Mouse (Mus musculus): ENCODE data around the gene Ppib. TPM values are rescaled to one million over a fixed set of nuclear protein-coding genes. Genes with fewer than 3 reads are reported as not detected.

Ppib gene
- total and polyA plus RNA-seq, 3 experiments, result 89.9 to 114 (median 113) TPM

DNA sequence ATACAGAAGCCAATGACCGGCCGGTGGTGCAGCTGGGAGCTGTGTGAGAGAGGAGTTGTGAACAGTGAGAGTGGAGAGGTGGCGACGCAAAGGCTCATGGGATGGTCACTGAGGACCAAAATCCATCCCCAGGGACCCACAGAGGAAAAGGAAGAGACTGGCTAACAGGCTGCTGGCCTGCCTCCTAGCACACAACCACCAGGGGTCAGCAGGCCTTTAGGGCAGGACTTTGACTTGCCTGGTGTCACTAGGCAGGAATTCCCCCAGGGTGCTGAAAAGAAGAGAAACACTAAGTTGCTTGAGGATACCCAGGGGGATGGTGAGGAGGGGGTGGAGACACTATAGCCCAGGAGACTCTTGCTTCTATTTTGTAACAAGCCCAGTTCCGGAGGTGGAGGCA, 7.5 kb downstream of the Ppib start:
- Histone ChIP-seq H3K36me3 (ENCODE audit: control insufficient read depth, insufficient read depth, low read length) (no peaks in the 10 kb centered on the region), H3K27ac (no peak overlapping the region), H3K4me1 (ENCODE audit: control insufficient read depth, insufficient read depth, low read length) (peaks cover 6% of the 10 kb centered on the region), H3K27me3 (ENCODE audit: control insufficient read depth, insufficient read depth, low read length) (peaks cover 2% of the 10 kb centered on the region; the same call in 1 of the 2 replicates), H3K9ac (ENCODE audit: low read depth, low read length) (no peak overlapping the region), H3K79me2 (replicated peaks; ENCODE audit: control insufficient read depth, insufficient read depth, low read length) (no peaks in the 10 kb centered on the region), H3K4me3 (no peak overlapping the region)
- 0 out of 2 replicates have a peak, but pooled peaks have one; percentile 19 for TF ChIP-seq EP300 (IDR thresholded peaks at IDR 0.05; ENCODE audit: insufficient read depth, low read depth, low read length)
- no peak for TF ChIP-seq POLR2A (IDR thresholded peaks at IDR 0.05; ENCODE audit: insufficient read depth, low read depth, low read length)
- TF ChIP-seq CTCF (IDR thresholded peaks at IDR 0.05), result peak; percentile 70
- intact Hi-C loops (cut with DNase I), result no loop called here
- DNase-seq, result peak; percentile 57 to 63
- 49% methylated on average over 5 of the region's 5 CpGs for WGBS

DNA sequence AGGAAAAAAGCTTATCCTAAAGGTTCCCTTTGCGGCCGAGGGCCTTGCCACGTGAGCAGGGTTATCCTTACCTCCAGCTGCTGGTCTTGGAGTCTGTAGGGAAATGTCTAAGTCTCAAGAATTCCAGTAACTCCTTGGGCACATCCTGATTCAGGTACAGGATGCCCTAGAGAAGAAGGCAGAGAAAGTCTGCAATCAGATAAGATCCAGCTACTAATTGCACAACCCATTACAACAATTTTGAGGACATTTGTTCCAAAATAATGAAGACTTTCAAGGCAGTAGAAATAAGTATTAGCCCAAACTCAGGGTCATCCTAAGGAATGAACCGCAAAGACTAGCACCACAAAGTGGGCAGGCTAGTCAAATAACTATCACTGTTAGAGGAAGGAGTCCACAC, 8.0 kb downstream of the Ppib start:
- 73% methylated on average over 4 of the region's 4 CpGs for WGBS
- intact Hi-C loops (cut with DNase I), result no loop called here
- Histone ChIP-seq H3K27me3 (ENCODE audit: control insufficient read depth, insufficient read depth, low read length) (peaks cover 2% of the 10 kb centered on the region; the same call in 1 of the 2 replicates), H3K27ac (no peak overlapping the region), H3K4me1 (ENCODE audit: control insufficient read depth, insufficient read depth, low read length) (peaks cover 6% of the 10 kb centered on the region), H3K9ac (ENCODE audit: low read depth, low read length) (no peak overlapping the region), H3K4me3 (no peak overlapping the region), H3K79me2 (replicated peaks; ENCODE audit: control insufficient read depth, insufficient read depth, low read length) (no peaks in the 10 kb centered on the region), H3K36me3 (ENCODE audit: control insufficient read depth, insufficient read depth, low read length) (no peaks in the 10 kb centered on the region)
- TF ChIP-seq POLR2A (IDR thresholded peaks at IDR 0.05; ENCODE audit: insufficient read depth, low read depth, low read length) (no peak), EP300 (IDR thresholded peaks at IDR 0.05; ENCODE audit: insufficient read depth, low read depth, low read length) (no peak), CTCF (IDR thresholded peaks at IDR 0.05) (no peak)
- no peak for DNase-seq

DNA sequence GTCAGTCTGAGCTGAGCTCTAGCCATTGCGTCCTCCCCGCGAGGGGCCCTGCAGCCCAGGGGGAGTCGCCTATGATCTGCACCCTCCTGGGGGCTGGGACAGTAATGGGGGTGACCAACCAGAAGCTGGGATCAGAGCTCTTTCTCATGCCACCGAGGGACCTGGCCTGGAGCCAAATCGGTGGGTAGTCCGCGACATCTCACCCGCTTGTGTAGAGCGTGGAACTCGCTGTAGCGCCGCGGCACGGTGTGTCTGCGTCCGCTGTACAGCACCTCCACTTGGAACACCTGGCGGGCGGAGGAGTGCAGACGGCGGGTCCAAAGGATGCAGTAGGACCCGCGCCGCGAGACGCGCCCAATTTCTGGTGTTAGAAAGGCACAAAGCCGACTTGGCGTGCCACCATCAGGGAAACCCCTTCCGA, 9.0 kb downstream of the Ppib start:
- no peak overlapping the region for H3K27ac ChIP-seq
- intact Hi-C loops (cut with DNase I), result no loop called here
- H3K4me1 ChIP-seq (ENCODE audit: control insufficient read depth, insufficient read depth, low read length), result peaks cover 6% of the 10 kb centered on the region
- peak overlapping the region; percentile 52 for H3K4me3 ChIP-seq
- DNase-seq, result peak in 1 of 2 experiments; percentile 24
- H3K9ac ChIP-seq (ENCODE audit: low read depth, low read length), result peak overlapping the region; percentile 36; the same call in 1 of the 2 replicates
- H3K36me3 ChIP-seq (ENCODE audit: control insufficient read depth, insufficient read depth, low read length), result no peaks in the 10 kb centered on the region
- peaks cover 2% of the 10 kb centered on the region; the same call in 1 of the 2 replicates for H3K27me3 ChIP-seq (ENCODE audit: control insufficient read depth, insufficient read depth, low read length)
- H3K79me2 ChIP-seq (replicated peaks; ENCODE audit: control insufficient read depth, insufficient read depth, low read length), result no peaks in the 10 kb centered on the region
- TF ChIP-seq CTCF (IDR thresholded peaks at IDR 0.05), result no peak
- no peak for TF ChIP-seq EP300 (IDR thresholded peaks at IDR 0.05; ENCODE audit: insufficient read depth, low read depth, low read length)
- TF ChIP-seq POLR2A (IDR thresholded peaks at IDR 0.05; ENCODE audit: insufficient read depth, low read depth, low read length), result no peak
- WGBS, result 1% methylated on average over 30 of the region's 30 CpGs

DNA sequence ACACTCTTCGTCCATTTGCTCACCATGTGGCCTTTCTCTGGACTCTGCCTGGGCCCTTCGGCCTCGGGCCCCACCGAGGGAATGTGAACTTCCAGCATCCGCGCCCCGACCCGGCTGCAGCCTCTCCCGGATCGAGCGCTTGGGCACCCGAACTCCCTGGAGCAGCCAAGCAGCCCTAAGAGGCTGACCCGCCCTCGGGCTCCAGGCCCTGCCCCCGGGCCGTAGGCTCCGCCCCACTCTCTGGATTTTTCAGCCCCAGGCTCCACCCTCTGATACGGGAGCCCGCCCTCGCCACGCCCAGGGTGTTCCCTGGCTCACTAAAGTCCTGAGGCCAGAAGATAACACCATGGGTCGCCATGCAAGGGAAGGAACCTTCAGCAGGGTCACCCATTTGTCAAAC, 9.6 kb downstream of the Ppib start, which contains the start of gene Snx22:
TSS of gene Snx22 (minus strand) at position 137 of the 400 bp plus-strand sequence.
- peak; percentile 84 for DNase-seq
- Histone ChIP-seq H3K4me3 (peak within 1 kb of the TSS; percentile 52), H3K27me3 (ENCODE audit: control insufficient read depth, insufficient read depth, low read length) (peaks cover 2% of the 10 kb centered on the region; the same call in 1 of the 2 replicates), H3K79me2 (replicated peaks; ENCODE audit: control insufficient read depth, insufficient read depth, low read length) (no peaks in the 10 kb centered on the region), H3K36me3 (ENCODE audit: control insufficient read depth, insufficient read depth, low read length) (no peaks in the 10 kb centered on the region), H3K27ac (no peak within 1 kb of the TSS), H3K9ac (ENCODE audit: low read depth, low read length) (peak within 1 kb of the TSS; percentile 36; the same call in 1 of the 2 replicates), H3K4me1 (ENCODE audit: control insufficient read depth, insufficient read depth, low read length) (peaks cover 6% of the 10 kb centered on the region)
- intact Hi-C loops (cut with DNase I), result no loop called here
- 1% methylated on average over 22 of the region's 22 CpGs for WGBS
- TF ChIP-seq POLR2A (IDR thresholded peaks at IDR 0.05; ENCODE audit: insufficient read depth, low read depth, low read length) (no peak), EP300 (IDR thresholded peaks at IDR 0.05; ENCODE audit: insufficient read depth, low read depth, low read length) (no peak), CTCF (IDR thresholded peaks at IDR 0.05) (no peak)

DNA sequence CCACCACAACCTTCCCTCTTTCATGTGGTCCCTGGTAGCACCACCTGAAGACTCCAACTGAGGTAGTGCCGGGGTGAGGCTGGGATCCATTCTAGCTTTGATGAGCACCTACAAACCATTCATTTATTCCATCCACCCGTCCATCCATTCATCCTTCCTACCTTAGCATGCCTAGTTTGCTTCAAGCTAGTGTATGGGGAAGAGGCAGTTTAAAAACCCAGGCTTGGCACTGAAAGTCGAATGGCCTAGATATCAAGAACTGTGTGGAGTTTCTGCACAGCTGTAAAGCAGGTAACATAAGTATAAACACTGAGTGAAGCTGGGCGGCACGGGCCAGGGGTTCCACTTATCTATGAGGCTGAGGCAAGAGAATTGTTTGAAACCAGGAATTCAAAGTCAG, 10.1 kb downstream of the Ppib start:
- Histone ChIP-seq H3K4me1 (ENCODE audit: control insufficient read depth, insufficient read depth, low read length) (peaks cover 6% of the 10 kb centered on the region), H3K36me3 (ENCODE audit: control insufficient read depth, insufficient read depth, low read length) (no peaks in the 10 kb centered on the region), H3K9ac (ENCODE audit: low read depth, low read length) (no peak overlapping the region), H3K27ac (no peak overlapping the region), H3K4me3 (no peak overlapping the region), H3K79me2 (replicated peaks; ENCODE audit: control insufficient read depth, insufficient read depth, low read length) (no peaks in the 10 kb centered on the region), H3K27me3 (ENCODE audit: control insufficient read depth, insufficient read depth, low read length) (peaks cover 2% of the 10 kb centered on the region; the same call in 1 of the 2 replicates)
- TF ChIP-seq CTCF (IDR thresholded peaks at IDR 0.05), result no peak
- no peak for TF ChIP-seq POLR2A (IDR thresholded peaks at IDR 0.05; ENCODE audit: insufficient read depth, low read depth, low read length)
- TF ChIP-seq EP300 (IDR thresholded peaks at IDR 0.05; ENCODE audit: insufficient read depth, low read depth, low read length), result no peak
- DNase-seq, result no peak
- 92% methylated on average over 5 of the region's 5 CpGs for WGBS
- intact Hi-C loops (cut with DNase I), result no loop called here

DNA sequence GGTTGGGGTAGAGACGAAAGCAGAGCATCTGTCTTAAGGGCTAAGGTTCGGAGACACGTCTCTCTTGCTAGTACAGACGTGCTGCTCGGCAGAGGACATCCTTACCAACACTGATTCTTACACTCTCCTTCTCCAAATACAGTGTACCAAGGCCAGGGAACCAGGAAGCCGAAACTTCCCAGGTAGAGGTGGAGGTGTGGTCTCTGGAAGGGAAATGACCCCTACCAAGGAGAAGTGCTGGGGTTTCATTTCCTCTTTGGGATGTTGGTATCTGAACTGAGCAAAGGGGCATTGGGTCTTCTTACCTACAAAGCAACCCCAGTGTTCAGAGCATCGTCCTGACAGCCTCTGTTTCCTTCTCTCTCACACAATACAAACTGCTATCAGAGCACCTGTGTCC, 12.7 kb downstream of the Ppib start:
- TF ChIP-seq EP300 (IDR thresholded peaks at IDR 0.05; ENCODE audit: insufficient read depth, low read depth, low read length) (no peak), CTCF (IDR thresholded peaks at IDR 0.05) (no peak)
- Histone ChIP-seq H3K36me3 (ENCODE audit: control insufficient read depth, insufficient read depth, low read length) (no peaks in the 10 kb centered on the region), H3K27me3 (ENCODE audit: control insufficient read depth, insufficient read depth, low read length) (peaks cover 2% of the 10 kb centered on the region; the same call in 1 of the 2 replicates), H3K4me3 (no peak overlapping the region), H3K79me2 (replicated peaks; ENCODE audit: control insufficient read depth, insufficient read depth, low read length) (no peaks in the 10 kb centered on the region), H3K4me1 (ENCODE audit: control insufficient read depth, insufficient read depth, low read length) (peaks cover 6% of the 10 kb centered on the region), H3K27ac (no peak overlapping the region), H3K9ac (ENCODE audit: low read depth, low read length) (no peak overlapping the region)
- DNase-seq, result no peak
- WGBS, result 85% methylated on average over 7 of the region's 7 CpGs
- intact Hi-C loops (cut with DNase I), result no loop called here
